10 mouse cellular contexts compared by ENCODE assay signal in genomic region chr1:90111198-90111839, GRCm38 (mm10). TPM values are rescaled to one million over a fixed set of nuclear protein-coding genes. Genes with fewer than 3 reads are reported as not detected.
DNase-seq lines count a peak whose midpoint lies in the region; TF ChIP-seq lines count a peak whose summit lies in the region.
"Had no signal": no experiment of that assay in that cellular context is flagged by ENCODE, and none has a peak within 500 bp of the region (broad histone marks: within the 10 kb centered on the region; RNA-seq: fewer than 3 reads in every experiment).

No protein-coding gene starts in this region.

- DNase-seq in left cerebral cortex, postnatal 4 days = peak; percentile 90
- no peak for DNase-seq in left cerebral cortex, postnatal 14 days (ENCODE audit: low spot score in 2 of 2)
- DNase-seq in brain, embryonic 14.5 days (ENCODE audit: low read depth) = peak; percentile 78
- DNase-seq in gastrocnemius, postnatal 25 days = peak; percentile 41
- peak; percentile 85 to 87 for DNase-seq in kidney, postnatal 36 days
- no peak for DNase-seq in embryo, embryonic 10 days (ENCODE audit: low spot score)
- no peak for DNase-seq in spleen, postnatal 10 days (ENCODE audit: low spot score in 2 of 2)
- DNase-seq in urinary bladder, postnatal 10 days (ENCODE audit: low spot score) = no peak
- DNase-seq: layer of hippocampus, postnatal 36 days had no signal

- TF ChIP-seq POLR2A in brain, embryonic 14.5 days (IDR thresholded peaks at IDR 0.05; ENCODE audit: borderline replicate concordance, extremely low read depth, insufficient read depth, insufficient read length, poor library complexity, severe bottlenecking) = no peak

- no peak for TF ChIP-seq CTCF in brain, embryonic 14.5 days (IDR thresholded peaks at IDR 0.05; ENCODE audit: borderline replicate concordance, extremely low read depth, insufficient read depth, insufficient read length)

- intact Hi-C loops in left cerebral cortex, postnatal 4 days (cut with DNase I) = no loop called here
- intact Hi-C loops in left cerebral cortex, postnatal 14 days (cut with DNase I) = no loop called here

RNA-seq across cellular contexts. Expression of gene Iqca, which starts 41.9 kb away (rescaled TPM):
- under 1 TPM; 0.79 to 0.88 TPM for total RNA-seq in left cerebral cortex, postnatal 4 days (2021)
- under 1 TPM; 0.70 to 0.86 TPM for total RNA-seq in left cerebral cortex, postnatal 14 days (2021)
- polyA plus RNA-seq in brain, embryonic 14.5 days (2012; rRNA removed) = 0.39 and 0.52 TPM in 2 replicates
- not detected for total RNA-seq in gastrocnemius, postnatal 25 days (2021)
- polyA plus RNA-seq: G1E had no signal

Comparison
In these comparisons a context has a peak if more than half of its experiments do, and no peak if none do; other contexts are left out.
1. DNase-seq: peak in left cerebral cortex, postnatal 4 days (single experiment), brain, embryonic 14.5 days (single experiment), gastrocnemius, postnatal 25 days (single experiment) and kidney, postnatal 36 days (2 of 2); none in left cerebral cortex, postnatal 14 days (0 of 2), embryo, embryonic 10 days (single experiment), spleen, postnatal 10 days (0 of 2) and urinary bladder, postnatal 10 days (single experiment).